Mouse (Mus musculus) liver (tissue): ENCODE results near the gene Gm35315.
"Not testable (repeated sequence)": the region's sequence is repeated elsewhere in the genome, so short reads cannot be mapped to it uniquely, and the experiment has no call there.

Experiments
- DNase-seq: peaks from one replicate; pipeline ENCODE4 v3.0.0-alpha.2; 2020; ENCODE audit warnings: mixed read lengths

Gene Gm35315

GRCm38 (mm10) chr5:110100921-110101631 lies 6.9 kb upstream of the Gm35315 start:
- DNase-seq = no peak

- peak; percentile 24 for DNase-seq
Observed at GRCm38 (mm10) chr5:110099656-110100580, 5.7 kb upstream of the Gm35315 start, which contains the start of gene Plcxd1. Gene Plcxd1, plus strand, starts transcription at chr5:110099969.

GRCm38 (mm10) chr5:110098991-110099477 lies 4.8 kb upstream of the Gm35315 start:
- no peak for DNase-seq

GRCm38 (mm10) chr5:110094847-110095213 lies 610 bp upstream of the Gm35315 start:
- DNase-seq = no peak

GRCm38 (mm10) chr5:110091546-110091945 lies 2.7 kb downstream of the Gm35315 start:
- DNase-seq = no peak

- DNase-seq = peak; percentile 24
Observed at GRCm38 (mm10) chr5:110086161-110086866, 7.9 kb downstream of the Gm35315 start.

- no peak for DNase-seq
Observed at GRCm38 (mm10) chr5:110082961-110083360, 11.3 kb downstream of the Gm35315 start.

- not testable (repeated sequence) for DNase-seq
Observed at GRCm38 (mm10) chr5:110072413-110072812, 21.8 kb downstream of the Gm35315 start, which contains the start of gene Gm17655. Gene Gm17655, minus strand, starts transcription at chr5:110072513.

- peak; percentile 84 for DNase-seq
Observed at GRCm38 (mm10) chr5:110057637-110058408, 36.4 kb downstream of the Gm35315 start.
